Mouse (Mus musculus) erythroid progenitor cell, adult 5-6 weeks (primary cell): ENCODE measurements around the gene Thada. TPM values are rescaled to one million over a fixed set of nuclear protein-coding genes. Genes with fewer than 3 reads are reported as not detected.
"Not testable (repeated sequence)": the region's sequence is repeated elsewhere in the genome, so short reads cannot be mapped to it uniquely, and the experiment has no call there.

Experiments used
- ATAC-seq: replicated peaks from 2 replicates; pipeline ENCODE4 v1.8.0; 2016; ENCODE audit warnings: moderate number of reproducible peaks, mild to moderate bottlenecking, moderate TSS enrichment, inconsistent platforms; ENCODE audit not compliant: poor library complexity, low FRiP score, severe bottlenecking
- total RNA-seq, 2 experiments: library from RNA; stranded (forward) in 1 of 2; stranded (reverse) in 1 of 2; fragments of 150-400 nt in 1 of 2; fragments of 186-747, 209-891 nt in 1 of 2; gene quantifications; 2 replicates each; pipeline versions ENCODE4 v1.2.3 to v1.2.4; 2015 to 2017; ENCODE audit warnings: low replicate concordance in 2 of 2

The Thada gene
- total RNA-seq, 2 experiments from 2014 or later = 7.5 to 10.9 TPM

GRCm38 (mm10) chr17:84321351-84321750 is 144.7 kb downstream of the Thada start:
- no peak for ATAC-seq

DNA sequence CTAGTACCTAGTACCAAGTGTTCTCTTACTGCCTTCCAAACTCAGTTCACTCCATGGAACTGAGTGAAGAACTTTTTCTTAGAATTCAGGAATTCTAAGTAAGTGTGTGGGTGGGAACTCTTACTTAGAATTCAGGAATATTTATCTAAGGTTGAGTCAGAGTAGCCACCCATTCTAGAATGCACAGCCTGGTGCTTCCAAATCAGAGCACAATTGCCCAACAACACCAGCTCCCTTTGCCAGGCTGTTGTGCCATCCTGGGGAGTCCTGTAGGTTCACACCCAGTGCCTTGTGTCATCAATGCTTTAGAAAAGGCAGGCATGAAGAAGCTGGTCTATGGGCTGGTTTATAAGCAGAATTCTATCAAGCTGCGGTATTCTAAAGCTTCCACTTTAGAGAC is 145.4 kb downstream of the Thada start:
- ATAC-seq = no peak

- no peak for ATAC-seq
These were observed 151.7 kb downstream of the Thada start for GRCm38 (mm10) chr17:84314341-84314740.

GRCm38 (mm10) chr17:84313494-84313893 is 152.5 kb downstream of the Thada start:
- no peak for ATAC-seq

DNA sequence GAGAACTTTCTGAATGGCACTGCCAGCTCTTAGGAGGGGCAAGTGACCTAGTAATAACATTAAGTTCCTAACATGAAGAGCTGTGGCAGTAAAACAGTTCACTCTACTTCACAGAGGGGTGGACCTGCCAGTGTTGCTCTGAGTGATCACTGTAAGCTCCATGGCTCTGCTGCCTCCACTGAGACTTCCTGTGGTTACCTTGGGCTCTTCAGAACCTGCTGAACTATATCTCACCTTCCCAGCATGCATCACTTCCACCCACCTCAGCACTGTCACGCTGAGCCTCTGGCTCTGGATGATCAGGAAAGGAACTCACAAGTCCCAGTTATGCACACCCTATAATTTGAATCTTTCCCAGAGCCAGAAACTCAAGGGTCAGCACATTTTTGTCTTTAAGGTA is 159.9 kb downstream of the Thada start:
- no peak for ATAC-seq

DNA sequence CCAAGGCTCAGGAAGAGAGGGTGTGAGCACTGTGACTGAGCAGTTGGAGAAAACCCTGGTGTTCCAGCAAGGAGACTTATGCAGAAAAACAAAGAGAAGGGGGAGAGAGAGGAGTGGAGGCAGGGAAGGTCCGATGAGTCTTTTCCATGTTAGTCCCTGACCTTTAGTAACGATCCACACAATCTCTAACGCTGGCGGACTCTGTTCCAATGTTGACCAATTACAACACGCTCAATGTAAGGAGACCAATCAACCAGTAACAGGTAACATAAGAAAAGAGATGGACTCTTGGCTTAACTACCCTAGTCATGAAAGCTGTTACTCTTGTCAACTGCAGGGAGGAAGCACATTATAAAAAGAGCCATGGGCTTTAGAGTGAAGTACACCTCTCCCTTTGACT is 160.9 kb downstream of the Thada start:
- ATAC-seq = no peak

- ATAC-seq = no peak
These were observed 161.9 kb downstream of the Thada start for GRCm38 (mm10) chr17:84304141-84304540.

- no peak for ATAC-seq
These were observed 168.0 kb downstream of the Thada start for GRCm38 (mm10) chr17:84297976-84298375.

DNA sequence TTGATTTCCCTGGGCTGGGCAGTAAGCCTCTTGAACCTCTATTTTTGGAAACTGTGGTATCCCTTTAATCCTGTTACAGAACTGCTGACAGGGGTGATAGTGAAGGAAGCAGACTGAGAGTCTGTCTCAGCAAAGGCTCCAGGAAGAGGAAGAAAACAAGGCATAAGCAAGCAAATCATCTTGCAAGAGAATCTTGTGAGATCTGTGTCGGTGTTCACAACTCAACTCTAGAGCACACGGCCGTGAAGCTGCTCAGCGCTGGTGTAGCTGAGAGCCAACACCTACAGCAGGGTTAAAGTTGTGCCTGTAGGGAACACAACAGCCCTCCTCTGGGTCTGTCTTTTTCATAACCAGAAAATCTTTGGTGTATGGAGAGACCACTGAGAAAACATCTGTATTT is 172.8 kb downstream of the Thada start:
- ATAC-seq = no peak

DNA sequence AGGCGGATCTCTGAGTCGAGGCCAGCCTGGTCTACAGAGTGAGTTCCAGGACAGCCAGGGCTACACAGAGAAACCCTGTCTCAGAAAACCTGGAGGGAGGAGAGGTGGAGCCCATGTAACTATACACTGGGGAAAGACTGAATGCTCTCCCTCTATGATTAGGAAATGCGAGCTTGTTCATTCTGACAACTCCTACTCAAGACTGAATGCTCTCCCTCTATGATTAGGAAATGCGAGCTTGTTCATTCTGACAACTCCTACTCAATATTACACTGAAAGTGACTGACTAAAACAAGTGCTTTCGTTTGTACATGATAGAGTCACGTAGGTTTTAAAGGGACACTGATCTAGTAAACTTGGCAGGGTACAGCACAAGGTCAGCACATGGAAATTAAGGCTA is 174.8 kb downstream of the Thada start:
- ATAC-seq = not testable (repeated sequence)

DNA sequence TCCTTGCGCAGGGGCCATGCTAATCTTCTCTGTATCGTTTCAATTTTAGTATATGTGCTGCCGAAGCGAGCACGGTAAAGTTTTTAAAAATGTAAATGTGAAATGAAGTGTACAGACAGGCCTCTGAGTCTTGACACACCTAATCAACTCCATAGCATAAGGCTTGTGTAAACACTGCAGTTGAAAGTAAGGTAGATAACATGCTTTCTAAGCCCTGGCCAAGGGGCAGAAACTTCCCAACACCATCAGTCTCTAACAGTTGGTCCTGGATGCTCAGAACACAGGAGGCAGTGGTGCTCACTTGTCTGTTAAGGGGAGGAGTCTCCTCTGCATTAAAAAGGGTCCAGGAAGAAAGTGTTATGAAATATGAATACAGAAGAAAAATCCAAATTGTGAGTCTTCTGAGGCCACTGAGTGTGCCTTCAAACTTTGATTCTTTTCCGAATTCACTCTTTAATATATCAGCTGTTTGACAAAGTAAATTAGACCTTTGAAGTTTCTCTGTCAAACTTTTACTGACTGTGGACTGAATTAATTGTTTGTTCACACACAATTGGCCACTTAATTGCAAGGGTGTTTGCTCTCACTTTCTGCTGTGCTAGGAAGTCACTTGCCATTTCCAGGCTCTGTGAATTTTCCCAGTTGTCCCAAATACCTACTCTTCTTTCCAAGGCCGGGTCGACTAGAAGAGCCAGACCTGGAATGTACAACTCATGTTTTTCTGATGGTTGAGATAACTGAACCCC is 178.2 kb downstream of the Thada start:
- 0 out of 2 replicates have a peak, but pooled peaks have one; percentile 25 for ATAC-seq

DNA sequence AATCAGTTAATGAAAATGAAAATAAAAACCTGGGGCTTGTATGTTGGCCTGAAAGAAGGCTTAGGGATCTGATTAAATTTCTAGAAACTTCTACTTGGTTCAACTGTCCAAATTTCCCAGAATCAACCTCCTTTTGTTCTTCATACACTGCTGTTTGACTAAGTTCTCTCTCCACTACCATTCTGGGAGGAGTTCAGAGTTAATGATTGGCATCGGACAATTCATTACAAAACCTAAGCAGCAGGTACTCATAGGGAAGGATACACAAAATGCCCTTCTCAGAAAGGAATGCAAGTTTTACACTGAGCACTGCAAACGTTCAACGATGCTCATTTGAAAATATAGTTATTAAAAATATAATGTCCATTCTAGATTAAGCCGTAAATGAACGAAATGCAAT is 179.5 kb downstream of the Thada start:
- no peak for ATAC-seq

DNA sequence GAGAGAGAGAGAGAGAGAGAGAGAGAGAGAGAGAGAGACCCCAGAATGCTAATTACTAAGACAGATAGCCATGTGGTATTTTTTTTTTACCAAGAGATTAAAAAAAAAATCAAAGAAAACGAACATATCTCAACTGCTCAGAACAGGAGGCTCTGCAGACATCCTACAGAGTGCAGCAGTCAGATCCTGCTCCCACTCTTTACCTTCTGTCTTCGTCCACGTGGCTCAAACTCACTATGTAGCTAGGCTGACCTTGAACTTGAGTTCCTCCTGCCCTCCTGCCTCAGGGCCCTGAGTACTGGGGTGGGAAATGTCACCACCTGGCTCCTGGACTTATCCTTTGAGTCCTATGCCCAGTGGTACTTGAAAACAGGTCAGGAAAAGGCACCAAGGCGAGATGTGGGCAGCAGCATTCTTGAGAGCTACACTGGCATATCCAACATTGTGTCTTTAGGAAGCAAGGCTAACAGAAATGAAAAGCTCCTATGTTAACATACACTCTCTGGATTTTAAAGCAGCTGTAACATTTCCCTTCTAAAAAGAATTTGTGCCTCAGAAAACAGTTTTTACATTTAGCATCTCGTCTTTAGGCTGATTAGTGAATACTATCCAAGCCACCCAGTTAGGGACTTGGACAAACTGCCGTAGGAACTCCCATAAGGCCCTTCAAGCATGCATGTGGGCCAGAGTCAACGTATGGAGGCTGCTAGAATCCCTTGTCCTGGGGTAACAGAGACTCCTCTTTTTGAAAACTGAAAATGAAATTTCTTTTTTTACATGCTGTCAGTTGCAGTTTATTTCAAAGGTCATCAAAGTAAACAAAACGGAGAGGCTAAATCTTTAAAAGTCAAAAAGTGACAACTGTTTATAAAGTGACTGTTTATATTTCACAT is 183.4 kb downstream of the Thada start:
- no peak for ATAC-seq

- ATAC-seq = no peak
These were observed 187.0 kb downstream of the Thada start for GRCm38 (mm10) chr17:84279001-84279400.

GRCm38 (mm10) chr17:84278193-84278953 is 187.6 kb downstream of the Thada start:
- ATAC-seq = no peak

GRCm38 (mm10) chr17:84274999-84275398 is 191.0 kb downstream of the Thada start:
- no peak for ATAC-seq

- ATAC-seq = no peak
These were observed 191.8 kb downstream of the Thada start for GRCm38 (mm10) chr17:84274163-84274562.

DNA sequence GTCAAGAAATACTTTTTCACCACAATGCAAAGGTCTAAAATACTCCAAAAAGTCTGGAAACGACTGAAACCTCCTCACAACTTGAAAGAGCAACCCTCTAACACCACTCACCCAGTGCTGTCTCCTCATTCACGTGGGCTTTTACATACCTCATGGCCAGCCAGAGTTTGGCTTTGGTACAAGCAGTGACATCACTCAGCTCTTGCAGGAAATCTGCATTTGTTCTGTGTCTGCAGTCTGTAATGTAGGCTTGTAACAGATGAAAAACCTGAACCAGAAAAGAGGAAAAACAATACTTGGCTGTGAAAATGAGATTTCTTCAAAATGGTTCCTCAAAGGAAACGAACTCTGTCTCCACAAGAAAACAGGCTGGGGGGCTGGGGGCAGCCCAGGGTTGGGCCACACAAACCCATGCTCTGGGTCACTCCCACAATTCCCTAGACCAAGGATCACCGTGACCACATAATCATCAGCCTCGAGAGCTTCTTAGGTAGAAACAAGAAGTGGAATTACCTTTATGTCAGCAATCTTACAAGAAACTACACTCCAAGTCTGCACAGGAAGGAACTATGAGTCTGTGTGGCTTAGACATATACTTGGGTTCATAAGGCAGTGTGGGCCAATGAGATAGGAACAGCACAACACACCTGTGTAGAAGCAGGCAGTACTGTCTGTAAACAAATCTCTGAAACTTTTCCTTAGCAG is 193.3 kb downstream of the Thada start:
- no peak for ATAC-seq

GRCm38 (mm10) chr17:84271566-84272202 is 194.3 kb downstream of the Thada start:
- no peak for ATAC-seq
